Mouse (Mus musculus) cerebellum, postnatal 36 days (tissue): Measurements from ENCODE around the gene Tagln.

Experiments used
- DNase-seq, 2 experiments: peaks; one replicate each; pipeline ENCODE4 v3.0.0; 2021 to 2022; ENCODE audit warnings: mixed read lengths in 2 of 2

Gene Tagln

GRCm38 (mm10) chr9:45945721-45946120, 9.9 kb upstream of the Tagln start:
- peak; percentile 58 to 61 for DNase-seq

DNA sequence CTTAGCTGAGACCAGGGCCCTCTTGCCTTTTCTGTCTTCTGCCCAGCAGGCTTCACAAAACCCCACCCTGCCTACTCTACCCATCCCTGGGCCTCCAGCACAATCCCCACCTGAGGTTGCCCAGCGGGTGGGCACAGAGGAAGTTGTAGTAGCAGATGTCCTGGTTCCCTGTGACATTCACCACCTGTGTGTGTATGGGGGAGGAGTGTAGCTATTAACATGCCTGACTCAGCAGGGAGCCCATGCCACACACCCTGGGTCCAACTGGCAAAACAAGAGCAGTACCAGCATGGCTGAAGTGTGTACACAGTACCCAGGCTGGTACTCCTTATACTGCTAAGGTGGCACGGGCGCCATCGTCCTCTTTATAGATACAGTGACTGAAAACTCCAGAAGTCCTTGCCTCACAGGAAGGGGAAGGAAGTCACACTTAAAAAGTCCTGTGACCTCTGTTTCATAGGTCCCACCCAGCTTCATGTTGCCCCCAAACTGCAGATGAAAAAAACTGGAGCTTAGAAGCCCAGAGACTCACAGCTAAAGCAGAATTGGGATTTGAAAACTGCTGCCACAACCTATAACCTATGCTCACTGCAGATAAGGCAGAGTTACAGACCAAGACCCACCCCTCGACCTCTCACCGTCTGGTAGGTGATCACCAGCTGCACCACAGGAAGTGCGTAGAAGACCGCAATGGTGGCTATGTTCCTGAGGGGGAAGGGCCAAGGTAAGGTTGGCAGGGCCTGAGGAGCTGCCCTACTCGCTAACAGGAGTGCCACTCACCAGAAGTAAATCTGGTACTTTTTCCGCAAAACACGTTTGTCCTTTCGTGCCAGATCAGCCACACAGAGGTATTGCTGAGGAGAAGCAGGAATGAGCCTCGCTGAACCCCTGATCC, 8.9 kb upstream of the Tagln start:
- peak; percentile 47 to 52 for DNase-seq

GRCm38 (mm10) chr9:45943628-45944505, 8.0 kb upstream of the Tagln start:
- peak; percentile 37 to 57 for DNase-seq

GRCm38 (mm10) chr9:45942916-45943315, 7.1 kb upstream of the Tagln start:
- DNase-seq, result no peak

GRCm38 (mm10) chr9:45942464-45942863, 6.6 kb upstream of the Tagln start:
- DNase-seq, result no peak

DNA sequence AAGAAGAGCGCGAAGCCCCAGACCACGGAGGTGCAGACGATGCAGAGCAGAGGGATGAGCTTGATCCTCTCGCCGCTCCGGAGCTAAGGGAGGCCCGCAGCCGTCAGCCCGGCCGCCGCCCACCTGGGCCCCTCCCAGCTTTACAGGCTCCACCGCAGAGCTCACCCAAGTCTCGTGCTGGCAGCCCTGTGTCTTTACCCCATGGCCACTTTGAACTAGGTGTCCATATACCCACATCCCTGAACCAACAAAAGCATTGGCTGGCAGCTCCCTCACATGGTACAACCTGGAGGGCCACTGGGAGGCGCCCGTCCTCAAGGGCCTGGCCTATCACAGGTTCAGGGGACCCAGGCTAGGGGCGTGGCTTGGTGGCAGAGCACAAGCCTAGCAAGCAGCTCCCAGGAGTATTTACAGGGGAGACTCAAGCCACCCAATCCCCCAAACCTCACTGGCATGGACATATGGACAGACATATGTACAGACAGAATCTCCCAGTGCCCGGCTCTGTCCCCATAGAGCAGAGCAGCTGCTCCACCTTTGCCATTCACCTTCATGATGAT, 5.6 kb upstream of the Tagln start:
- DNase-seq, result peak in 1 of 2 experiments; percentile 57

- no peak for DNase-seq
Measured at GRCm38 (mm10) chr9:45939794-45940193, 3.9 kb upstream of the Tagln start.

DNA sequence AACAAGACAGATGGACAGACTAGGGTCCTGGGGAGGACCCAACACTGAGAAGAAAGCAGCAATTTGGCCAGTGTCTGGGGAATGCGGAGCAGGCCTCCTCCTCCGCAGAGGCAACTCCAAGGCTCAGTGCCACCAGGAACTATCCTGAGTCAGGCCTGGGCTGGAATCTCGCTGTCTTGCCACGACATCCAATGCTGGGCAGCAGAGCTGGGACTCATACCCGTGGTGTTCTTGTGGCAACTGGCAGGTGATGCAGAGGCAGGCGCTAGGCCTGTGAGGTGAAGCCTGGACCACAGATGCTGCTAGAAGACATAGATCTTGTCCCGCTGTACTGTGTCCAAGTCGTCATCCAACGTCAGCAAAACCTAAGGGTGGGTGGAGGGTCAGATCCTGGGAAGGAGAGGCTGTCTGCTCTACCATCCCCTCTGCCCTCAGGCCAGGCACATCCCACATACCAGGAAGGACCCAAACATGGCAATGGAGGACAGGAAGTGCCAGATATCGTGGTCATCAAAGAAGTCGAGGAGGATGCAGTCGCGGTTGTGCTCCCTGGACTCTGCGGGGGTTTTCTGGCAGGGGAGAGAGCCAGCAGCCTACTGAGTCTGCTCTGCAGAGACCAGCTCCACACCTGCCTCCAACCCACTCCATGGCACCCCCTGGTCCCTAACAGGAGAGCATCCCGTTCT, 3.2 kb upstream of the Tagln start:
- DNase-seq, result no peak

- peak in 1 of 2 experiments; percentile 31 for DNase-seq
Measured at GRCm38 (mm10) chr9:45938088-45938487, 2.2 kb upstream of the Tagln start.

DNA sequence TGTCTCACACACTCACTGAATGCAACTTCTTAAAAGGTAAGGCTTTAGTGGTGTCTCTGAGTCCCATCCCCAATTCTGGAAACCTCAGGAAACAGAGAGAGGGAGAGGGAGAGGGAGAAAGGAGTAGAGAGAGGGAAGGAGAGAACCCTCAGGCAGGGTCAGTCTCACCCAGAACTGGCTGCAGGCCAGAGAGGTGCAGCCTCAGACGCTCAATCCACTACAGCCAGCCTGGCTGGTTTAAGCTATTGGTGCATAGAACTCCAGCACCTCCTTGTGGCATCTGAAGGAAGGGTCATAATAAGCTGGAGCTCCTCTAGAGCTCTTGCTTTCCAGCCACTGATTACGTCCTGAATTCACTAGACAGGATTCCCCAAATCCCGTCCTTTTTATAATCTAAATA, 1.0 kb upstream of the Tagln start:
- DNase-seq, result peak; percentile 58 to 61

- peak in 1 of 2 experiments; percentile 10 for DNase-seq
Measured at GRCm38 (mm10) chr9:45932571-45933415, 3.1 kb downstream of the Tagln start.

DNA sequence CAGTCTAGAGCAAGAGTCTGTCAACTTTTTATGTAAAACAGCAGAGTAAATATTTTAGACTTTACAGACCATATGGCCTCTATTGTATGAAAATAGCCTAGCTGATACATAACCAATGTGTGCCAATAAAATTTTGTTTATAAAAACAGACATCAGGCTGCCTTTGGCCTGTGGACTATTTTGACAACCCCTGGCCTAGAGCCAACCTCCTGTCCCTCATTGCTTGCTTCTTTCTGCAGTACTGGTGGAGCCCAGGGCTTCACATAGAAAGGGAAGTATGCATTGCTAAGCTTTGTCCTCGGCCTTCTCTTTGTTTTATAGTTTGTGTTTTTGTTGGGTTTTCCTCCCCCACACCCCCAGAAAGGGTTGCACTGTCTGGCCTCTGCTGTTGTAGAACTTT, 3.9 kb downstream of the Tagln start:
- DNase-seq, result peak in 1 of 2 experiments; percentile 13

DNA sequence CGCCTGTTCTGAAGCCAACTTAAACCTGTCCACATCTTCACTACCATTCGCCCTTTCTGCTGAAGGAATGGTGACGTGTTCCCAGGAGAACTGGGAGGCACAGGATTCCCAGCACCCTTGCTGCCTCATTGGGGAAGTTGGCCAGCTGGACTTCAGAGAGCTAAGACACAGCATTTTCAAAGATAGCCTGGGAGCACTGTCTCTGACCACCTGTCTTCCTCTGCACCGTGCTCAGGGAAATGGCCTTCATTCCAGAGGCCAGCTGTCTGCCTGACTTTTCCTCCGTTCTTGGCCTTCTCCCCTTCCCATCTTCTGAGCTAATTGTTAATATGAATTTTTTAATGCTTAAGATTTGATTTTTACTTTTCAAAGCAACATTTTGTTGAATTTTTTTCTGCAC, 6.6 kb downstream of the Tagln start:
- DNase-seq, result no peak

- DNase-seq, result no peak
Measured at GRCm38 (mm10) chr9:45919895-45920294, 16.0 kb downstream of the Tagln start.

GRCm38 (mm10) chr9:45917041-45917934, 18.6 kb downstream of the Tagln start:
- peak in 1 of 2 experiments; percentile 34 for DNase-seq

DNA sequence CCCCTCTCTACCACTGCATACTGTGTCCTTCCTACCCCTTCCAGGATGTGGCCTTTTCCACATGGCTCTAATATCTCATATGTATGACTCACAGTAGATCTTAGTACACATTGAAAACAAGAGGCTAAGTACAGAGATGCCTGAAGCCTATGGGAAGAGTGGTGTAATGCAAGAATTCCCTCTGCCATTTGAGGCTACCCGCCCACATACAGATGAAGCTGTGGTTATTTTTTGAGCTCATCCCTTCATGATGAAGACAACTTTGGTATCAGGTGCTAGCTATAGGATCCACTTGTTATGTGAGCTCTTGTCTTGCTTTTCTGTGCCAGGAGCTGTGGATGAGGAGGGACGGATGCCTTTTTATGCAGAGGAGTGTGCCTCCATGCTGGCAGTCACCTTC, 20.2 kb downstream of the Tagln start:
- DNase-seq, result no peak

GRCm38 (mm10) chr9:45911673-45912072, 24.2 kb downstream of the Tagln start:
- peak; percentile 42 to 43 for DNase-seq

DNA sequence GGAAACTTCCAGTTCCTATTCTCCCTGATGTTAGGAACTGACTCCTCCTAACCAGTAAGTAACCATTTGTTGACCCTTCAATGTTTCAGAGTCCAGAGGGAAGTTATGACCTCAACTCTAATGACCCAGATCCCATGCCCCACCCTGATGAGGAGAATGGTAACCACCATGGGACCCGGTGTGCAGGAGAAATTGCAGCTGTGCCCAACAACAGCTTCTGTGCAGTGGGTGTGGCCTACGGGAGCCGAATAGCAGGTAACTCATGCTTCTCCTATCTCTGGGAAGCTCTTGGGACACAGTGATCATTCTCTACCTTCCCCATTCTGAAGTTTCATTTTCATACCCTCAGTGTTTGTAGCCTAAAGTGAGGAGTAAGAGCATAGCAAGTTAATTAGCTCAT, 24.9 kb downstream of the Tagln start:
- DNase-seq, result no peak

DNA sequence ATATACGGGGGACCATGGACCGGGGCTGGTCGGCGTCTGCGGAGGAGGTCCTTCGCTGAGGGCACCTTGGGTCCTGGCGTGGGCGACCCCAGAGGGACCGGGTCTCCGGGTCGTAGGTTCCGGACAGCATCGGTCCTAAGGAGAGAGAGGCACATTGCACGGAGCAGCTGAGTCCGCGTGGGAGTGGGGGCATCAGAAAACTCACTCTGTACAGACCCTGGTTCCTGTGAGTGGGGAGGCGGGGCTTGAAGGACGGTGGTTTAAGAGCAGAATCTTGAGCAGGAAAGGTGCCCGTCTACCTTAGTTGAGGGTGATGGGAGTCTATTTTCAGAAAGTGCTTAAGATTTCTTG, 28.8 kb downstream of the Tagln start:
- DNase-seq, result no peak

GRCm38 (mm10) chr9:45906355-45907077, 29.3 kb downstream of the Tagln start, which contains the start of the genes Pcsk7 and Rnf214:
TSS of gene Pcsk7 (plus strand) at chr9:45906497.
TSS of gene Rnf214 (minus strand) at chr9:45906911.
- DNase-seq, result peak; percentile 89 to 94
